Mouse (Mus musculus) midbrain, embryonic 16.5 days (tissue): ENCODE data around the gene Npsr1. TPM values are rescaled to one million over a fixed set of nuclear protein-coding genes. Genes with fewer than 3 reads are reported as not detected.
A peak's percentile ranks its signal among the peaks of the same experiment; 100 is the strongest.

Experiments used
- ATAC-seq: fragments of 200-750 bp; cut with Nextera tagmentation; 2 replicates; pipeline ENCODE4 v1.8.0; 2017; ENCODE audit warnings: moderate TSS enrichment
- H3K27ac ChIP-seq: fragments of 300-500 bp; sonication (generic); 2 replicates; pipeline ENCODE4 v1.5.1; 2014; ENCODE audit warnings: mild to moderate bottlenecking, low read length, mixed read lengths
- H3K27me3 ChIP-seq: fragments of 300-500 bp; sonication (generic); 2 replicates; pipeline ENCODE4 v1.6.1; 2014; ENCODE audit warnings: low read depth, low read length, mixed read lengths; ENCODE audit not compliant: control insufficient read depth, insufficient read depth
- H3K36me3 ChIP-seq: fragments of 300-500 bp; sonication (generic); 2 replicates; pipeline ENCODE4 v1.6.1; 2014; ENCODE audit warnings: mild to moderate bottlenecking, low read length, moderate library complexity, mixed read lengths; ENCODE audit not compliant: control insufficient read depth, insufficient read depth
- H3K4me1 ChIP-seq: fragments of 300-500 bp; sonication (generic); 2 replicates; pipeline ENCODE4 v1.6.1; 2014; ENCODE audit warnings: mild to moderate bottlenecking, low read length, mixed read lengths; ENCODE audit not compliant: control insufficient read depth, insufficient read depth
- H3K4me2 ChIP-seq: fragments of 300-500 bp; sonication (generic); 2 replicates; pipeline ENCODE4 v1.6.1; 2014; ENCODE audit warnings: mild to moderate bottlenecking, low read length, mixed read lengths
- H3K4me3 ChIP-seq: fragments of 300-500 bp; sonication (generic); 2 replicates; pipeline ENCODE4 v1.5.1; 2014; ENCODE audit warnings: low read depth, mild to moderate bottlenecking, low read length, moderate library complexity, mixed read lengths
- H3K9ac ChIP-seq: fragments of 300-500 bp; sonication (generic); 2 replicates; pipeline ENCODE4 v1.6.1; 2014; ENCODE audit warnings: low read depth, low read length, mixed read lengths
- H3K9me3 ChIP-seq: fragments of 300-500 bp; sonication (generic); replicated peaks from 2 replicates; pipeline ENCODE4 v1.6.1; 2014; ENCODE audit warnings: mild to moderate bottlenecking, low read length, mixed read lengths; ENCODE audit not compliant: control insufficient read depth, poor library complexity, severe bottlenecking
- WGBS: fragments of 180-500 bp; shearing (Covaris S2); extraction: QIAGEN DNeasy Blood & Tissue Kit; methylation state at CpG from one replicate; pipeline ENCODE4 v1.1.7; 2014; 5-methylcytosine and 5-hydroxymethylcytosine counted together
- polyA plus RNA-seq: library from polyadenylated mRNA; unstranded; fragments of >200 nt; fragmentation: Nextera tagmentation; extraction: Ambion mirVana; gene quantifications from 2 replicates; pipeline ENCODE4 v1.2.1, GENCODE M21; 2015

Npsr1 gene
- polyA plus RNA-seq, 1 experiment from 2014 or later: 0.51 TPM

DNA sequence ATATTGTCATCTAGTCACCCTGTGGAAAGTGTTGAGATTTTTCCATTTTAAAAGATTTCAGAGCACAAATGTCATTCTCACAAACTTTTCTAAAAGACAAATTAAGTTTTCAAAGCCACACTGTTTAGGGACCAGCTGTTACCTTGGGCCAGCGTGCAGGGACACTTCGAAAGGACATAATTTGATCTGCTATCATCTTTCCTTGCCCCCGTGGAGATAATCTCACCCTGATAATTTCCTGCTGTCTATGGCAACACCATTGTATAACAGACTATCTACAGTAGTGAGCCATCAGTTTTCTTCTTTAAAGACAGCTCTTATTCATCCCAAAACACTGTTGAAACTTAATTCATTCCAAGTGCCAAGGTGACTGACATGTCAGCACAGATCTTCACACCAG lies 209.6 kb downstream of the Npsr1 start:
- Histone ChIP-seq H3K4me1 (0 out of 2 replicates have a peak, but pooled peaks cover 4% of the 10 kb centered on the region), H3K9ac (no peak overlapping the region), H3K27me3 (no peaks in the 10 kb centered on the region), H3K4me2 (no peak overlapping the region), H3K4me3 (no peak overlapping the region), H3K9me3 (no peaks in the 10 kb centered on the region; the same call in 1 of the 2 replicates), H3K27ac (no peak overlapping the region), H3K36me3 (no peaks in the 10 kb centered on the region)
- peak; percentile 59; the same call in 1 of the 2 replicates for ATAC-seq
- WGBS: 22% methylated on average over 3 of the region's 3 CpGs

DNA sequence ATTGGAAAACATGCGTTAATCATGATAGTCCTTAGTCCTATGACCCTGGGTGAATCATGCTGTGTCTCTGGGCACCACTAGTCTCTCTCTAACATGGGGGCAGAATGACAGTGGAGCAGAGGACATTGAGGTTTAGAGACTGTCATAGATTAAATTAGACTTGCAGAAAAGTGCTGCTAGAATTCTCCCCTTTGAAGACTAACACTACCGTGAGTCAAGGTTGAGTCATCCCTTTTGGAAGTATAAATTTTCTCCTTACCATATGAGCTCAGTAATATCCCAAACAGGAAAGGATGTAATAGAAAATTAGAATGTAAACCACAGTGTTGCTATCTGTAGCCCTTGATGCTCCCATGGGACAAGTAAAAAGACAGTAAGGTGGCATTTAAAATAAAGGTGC lies 218.0 kb downstream of the Npsr1 start:
- Histone ChIP-seq H3K9ac (no peak overlapping the region), H3K36me3 (no peaks in the 10 kb centered on the region), H3K27me3 (no peaks in the 10 kb centered on the region), H3K4me2 (no peak overlapping the region), H3K4me1 (no peaks in the 10 kb centered on the region), H3K27ac (no peak overlapping the region), H3K9me3 (no peaks in the 10 kb centered on the region), H3K4me3 (no peak overlapping the region)
- no peak for ATAC-seq
- WGBS: 94% methylated on average over 2 of the region's 2 CpGs

DNA sequence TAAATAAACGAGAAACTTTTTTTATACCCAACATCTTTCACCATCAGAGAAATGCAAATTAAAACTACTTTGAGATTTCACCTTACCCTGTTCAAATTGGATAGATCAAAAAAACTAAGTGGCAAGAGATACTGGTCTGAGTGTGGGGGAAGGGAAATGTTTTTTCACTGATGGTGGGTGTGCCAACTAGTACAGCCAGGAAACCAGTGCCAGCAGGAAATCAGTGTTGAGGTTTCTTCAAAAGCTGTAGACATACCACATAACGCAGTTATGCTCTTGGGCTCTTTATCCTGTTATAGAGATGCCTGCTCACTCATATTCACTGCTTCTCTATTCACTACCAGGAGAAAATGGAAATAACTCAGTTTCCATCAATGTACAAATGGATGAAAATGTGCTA lies 233.9 kb downstream of the Npsr1 start:
- Histone ChIP-seq H3K27ac (no peak overlapping the region), H3K36me3 (no peaks in the 10 kb centered on the region), H3K9ac (no peak overlapping the region), H3K4me1 (no peaks in the 10 kb centered on the region), H3K4me2 (no peak overlapping the region), H3K27me3 (no peaks in the 10 kb centered on the region), H3K9me3 (no peaks in the 10 kb centered on the region), H3K4me3 (no peak overlapping the region)
- 78% methylated on average over 2 of the region's 2 CpGs for WGBS
- no peak for ATAC-seq

DNA sequence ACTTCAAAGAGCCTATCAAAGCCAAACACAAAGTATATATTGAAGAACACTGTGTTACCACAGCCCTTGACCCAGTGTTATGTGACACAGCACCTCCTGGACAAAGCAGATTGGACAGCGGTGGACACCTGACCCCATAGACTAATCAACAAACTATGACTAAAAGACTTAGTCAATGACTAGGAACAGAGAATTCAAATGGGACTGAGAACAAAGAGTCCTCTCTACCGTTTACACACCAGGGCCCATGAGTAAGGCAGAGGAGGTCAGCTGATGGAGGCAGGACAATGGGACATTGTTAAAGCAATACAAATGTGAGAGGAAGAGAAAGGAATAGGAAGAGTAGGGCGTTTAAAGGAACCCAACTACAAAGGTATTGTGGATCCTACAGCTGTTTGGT lies 243.5 kb downstream of the Npsr1 start:
- Histone ChIP-seq H3K9ac (no peak overlapping the region), H3K27ac (no peak overlapping the region), H3K9me3 (no peaks in the 10 kb centered on the region), H3K4me1 (no peaks in the 10 kb centered on the region), H3K27me3 (no peaks in the 10 kb centered on the region), H3K4me3 (no peak overlapping the region), H3K4me2 (no peak overlapping the region), H3K36me3 (no peaks in the 10 kb centered on the region)
- WGBS: 45% methylated on average over 3 of the region's 3 CpGs
- ATAC-seq: no peak

DNA sequence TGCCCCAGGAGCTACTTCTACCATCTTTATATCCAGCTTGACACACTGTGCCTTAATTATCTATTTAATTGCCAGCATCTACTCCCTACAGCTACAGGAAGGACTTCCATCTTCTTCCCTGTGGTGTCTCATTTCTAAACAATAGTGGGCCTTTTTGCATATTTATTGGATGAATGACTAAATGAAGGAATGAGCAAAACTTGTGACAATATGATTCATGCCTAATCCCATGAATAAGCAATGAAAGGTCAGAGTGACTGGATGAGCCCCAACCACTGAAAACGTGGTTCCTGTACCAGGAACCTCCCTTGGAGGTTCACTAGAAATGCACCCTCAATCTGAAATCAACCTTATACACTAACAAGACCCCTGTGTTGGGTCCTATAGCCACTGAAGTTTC lies 249.2 kb downstream of the Npsr1 start:
- WGBS: 18% methylated on average over 1 of the region's 1 CpGs

DNA sequence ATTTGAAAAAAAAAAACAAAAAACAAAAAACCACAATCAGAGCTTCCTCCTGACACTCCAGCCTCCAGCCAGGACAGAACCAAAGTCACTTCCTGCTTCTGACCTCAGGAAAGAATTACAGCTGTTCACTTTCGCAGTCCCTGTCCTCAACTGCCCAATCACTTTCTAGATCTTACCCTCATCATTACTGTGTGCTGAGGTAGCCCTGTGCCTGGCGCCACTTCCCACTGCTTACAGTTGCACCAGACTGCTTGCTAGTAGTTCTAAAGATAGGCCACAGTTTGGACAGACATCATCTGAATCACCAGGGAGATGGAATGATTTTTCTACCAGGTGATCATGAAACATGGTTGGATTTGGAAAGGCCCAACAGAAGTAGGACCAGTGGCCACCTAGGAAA lies 251.7 kb downstream of the Npsr1 start:
- 92% methylated on average over 2 of the region's 2 CpGs for WGBS
- no peak overlapping the region for H3K4me3 ChIP-seq
- H3K4me1 ChIP-seq: no peaks in the 10 kb centered on the region
- H3K9ac ChIP-seq: no peak overlapping the region
- no peak for ATAC-seq
- H3K9me3 ChIP-seq: no peaks in the 10 kb centered on the region
- no peak overlapping the region for H3K27ac ChIP-seq
- no peaks in the 10 kb centered on the region for H3K27me3 ChIP-seq
- H3K4me2 ChIP-seq: no peak overlapping the region
- H3K36me3 ChIP-seq: no peaks in the 10 kb centered on the region

More for the DNA sequence above, 249.2 kb downstream of the Npsr1 start:
- Histone ChIP-seq H3K27me3 (no peaks in the 10 kb centered on the region), H3K36me3 (no peaks in the 10 kb centered on the region), H3K27ac (no peak overlapping the region), H3K9me3 (no peaks in the 10 kb centered on the region), H3K4me2 (no peak overlapping the region), H3K4me3 (no peak overlapping the region), H3K4me1 (no peaks in the 10 kb centered on the region), H3K9ac (no peak overlapping the region)
- no peak for ATAC-seq

DNA sequence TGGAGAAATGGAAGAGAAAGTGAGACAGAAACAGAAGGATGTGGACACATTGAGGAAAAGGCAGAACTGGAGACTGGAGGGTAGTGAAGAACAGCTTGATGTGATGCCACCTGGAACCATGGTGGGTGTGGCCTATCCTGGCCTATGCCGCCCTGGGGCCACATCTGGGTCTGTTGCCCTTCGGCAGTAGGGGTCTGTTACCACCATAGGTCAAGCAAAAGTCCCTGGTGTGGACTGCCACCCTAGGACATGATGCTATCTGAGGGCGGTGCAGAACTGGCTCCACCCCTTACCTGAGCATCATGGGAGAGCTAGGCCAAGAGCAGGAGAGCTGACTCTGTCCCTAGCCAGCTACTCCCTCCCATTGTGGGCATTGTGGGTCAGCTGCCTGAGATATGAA lies 253.6 kb downstream of the Npsr1 start:
- Histone ChIP-seq H3K9ac (no peak overlapping the region), H3K36me3 (no peaks in the 10 kb centered on the region), H3K4me1 (no peaks in the 10 kb centered on the region), H3K27ac (no peak overlapping the region), H3K4me3 (no peak overlapping the region), H3K4me2 (no peak overlapping the region), H3K9me3 (no peaks in the 10 kb centered on the region), H3K27me3 (no peaks in the 10 kb centered on the region)
- ATAC-seq: no peak
- 90% methylated on average over 3 of the region's 3 CpGs for WGBS
